Comparison of ENCODE assay signal across 12 mouse cellular contexts in genomic region chr9:68756976-68757375, GRCm38 (mm10).
DNase-seq lines count a peak whose midpoint lies in the region; ATAC-seq and TF ChIP-seq lines count a peak whose summit lies in the region.
"Had no signal": no experiment of that assay in that cellular context is flagged by ENCODE, and none has a peak within 500 bp of the region (broad histone marks: within the 10 kb centered on the region; RNA-seq: fewer than 3 reads in every experiment).

No protein-coding gene starts in this region.

- H3K27me3 ChIP-seq in heart, embryonic 10.5 days (ENCODE audit: insufficient read depth, poor library complexity, severe bottlenecking) = no peaks in the 10 kb centered on the region
- no peaks in the 10 kb centered on the region for H3K27me3 ChIP-seq in forebrain, postnatal 0 days (ENCODE audit: insufficient read depth, low read length)
- H3K27me3 ChIP-seq: forebrain, embryonic 12.5 days; heart, embryonic 15.5 days; liver, embryonic 15.5 days had no signal

- intact Hi-C loops in left cerebral cortex, adult 2 months (cut with DNase I) = no loop called here

- H3K36me3 ChIP-seq in heart, embryonic 10.5 days = no peaks in the 10 kb centered on the region
- no peaks in the 10 kb centered on the region for H3K36me3 ChIP-seq in forebrain, postnatal 0 days (ENCODE audit: insufficient read depth)
- H3K36me3 ChIP-seq: forebrain, embryonic 12.5 days; heart, embryonic 15.5 days; liver, embryonic 15.5 days had no signal

- H3K9me3 ChIP-seq in heart, embryonic 10.5 days = no peaks in the 10 kb centered on the region
- H3K9me3 ChIP-seq in forebrain, postnatal 0 days (ENCODE audit: low read length) = no peaks in the 10 kb centered on the region
- H3K9me3 ChIP-seq: forebrain, embryonic 12.5 days; heart, embryonic 15.5 days; liver, embryonic 15.5 days had no signal

- no peak overlapping the region for H3K4me2 ChIP-seq in forebrain, postnatal 0 days (ENCODE audit: low read depth)
- H3K4me2 ChIP-seq: forebrain, embryonic 12.5 days; heart, embryonic 15.5 days; liver, embryonic 15.5 days had no signal

- no peak overlapping the region for H3K27ac ChIP-seq in heart, embryonic 10.5 days
- H3K27ac ChIP-seq in left cerebral cortex, adult 2 months = no peak overlapping the region
- no peak overlapping the region for H3K27ac ChIP-seq in forebrain, postnatal 0 days (ENCODE audit: low read depth, low read length)
- H3K27ac ChIP-seq: forebrain, embryonic 12.5 days; heart, embryonic 15.5 days; liver, embryonic 15.5 days had no signal

- ATAC-seq in forebrain, postnatal 0 days = no peak

- WGBS in heart, embryonic 10.5 days = 63% methylated on average over 2 of the region's 2 CpGs
- 68% methylated on average over 2 of the region's 2 CpGs for WGBS in forebrain, postnatal 0 days

- H3K4me1 ChIP-seq in heart, embryonic 10.5 days = peaks cover 22% of the 10 kb centered on the region
- H3K4me1 ChIP-seq in forebrain, postnatal 0 days (ENCODE audit: insufficient read depth) = no peaks in the 10 kb centered on the region; the same call in 1 of the 2 replicates
- H3K4me1 ChIP-seq: liver, embryonic 15.5 days had no signal

- DNase-seq in heart, adult 18-20 months = peak; percentile 79 to 82
- no peak for DNase-seq in heart, embryonic 10.5 days (ENCODE audit: low spot score)
- DNase-seq in urinary bladder, postnatal 25 days (ENCODE audit: low spot score) = peak; percentile 7
- no peak for DNase-seq in urinary bladder, adult 2 months (ENCODE audit: low spot score)
- peak; percentile 17 for DNase-seq in heart, postnatal 4 days
- DNase-seq in left cerebral cortex, adult 2 months (ENCODE audit: extremely low spot score in 1 of 2, low spot score in 2 of 2) = no peak
- no peak for DNase-seq in forebrain, postnatal 0 days
- DNase-seq in spleen, postnatal 14 days (ENCODE audit: low spot score in 2 of 2) = no peak
- DNase-seq: thymus, postnatal 4 days had no signal

- H3K4me3 ChIP-seq in heart, embryonic 10.5 days = no peak overlapping the region
- no peak overlapping the region for H3K4me3 ChIP-seq in left cerebral cortex, adult 2 months
- no peak overlapping the region for H3K4me3 ChIP-seq in forebrain, postnatal 0 days (ENCODE audit: low read depth, low read length)
- H3K4me3 ChIP-seq: forebrain, embryonic 12.5 days; heart, embryonic 15.5 days; liver, embryonic 15.5 days had no signal

- no peak overlapping the region for H3K9ac ChIP-seq in forebrain, postnatal 0 days
- H3K9ac ChIP-seq: forebrain, embryonic 12.5 days; heart, embryonic 15.5 days; liver, embryonic 15.5 days had no signal

- no peak for TF ChIP-seq CTCF in left cerebral cortex, adult 2 months (IDR thresholded peaks at IDR 0.05)
- no peak for TF ChIP-seq CTCF in forebrain, postnatal 0 days (IDR thresholded peaks at IDR 0.05; ENCODE audit: low read depth)

Comparison
In these comparisons a context has a peak if more than half of its experiments do, and no peak if none do; other contexts are left out.
1. DNase-seq: peak in heart, adult 18-20 months (2 of 2), urinary bladder, postnatal 25 days (single experiment) and heart, postnatal 4 days (single experiment); none in heart, embryonic 10.5 days (single experiment), urinary bladder, adult 2 months (single experiment), left cerebral cortex, adult 2 months (0 of 2), forebrain, postnatal 0 days (single experiment) and spleen, postnatal 14 days (0 of 2).